Mouse (Mus musculus) myocyte (in vitro differentiated cells): Measurements from ENCODE around the gene Tshz3. TPM values are rescaled to one million over a fixed set of nuclear protein-coding genes. Genes with fewer than 3 reads are reported as not detected.

Source experiments
- H3K27me3 ChIP-seq: one replicate; pipeline ENCODE4 v1.6.1; 2011; ENCODE audit not compliant: control insufficient read depth, insufficient read depth, insufficient read length
- H3K36me3 ChIP-seq: one replicate; pipeline ENCODE4 v1.6.1; 2011; ENCODE audit not compliant: control insufficient read depth, insufficient read depth
- H3K4me2 ChIP-seq: one replicate; pipeline ENCODE4 v1.6.1; 2011; ENCODE audit warnings: low read depth, control low read depth
- H3K4me3 ChIP-seq: one replicate; pipeline ENCODE4 v1.5.1; 2011; ENCODE audit warnings: mild to moderate bottlenecking, control low read depth, moderate library complexity
- H3K79me2 ChIP-seq: one replicate; pipeline ENCODE4 v1.6.1; 2011; ENCODE audit not compliant: control insufficient read depth, insufficient read depth
- H3ac ChIP-seq: one replicate; pipeline ENCODE4 v1.6.1; 2011; ENCODE audit not compliant: control insufficient read depth, insufficient read length
- CEBPB ChIP-seq: IDR thresholded peaks from 2 replicates; pipeline ENCODE4 v1.6.1; 2011; ENCODE audit warnings: mild to moderate bottlenecking, moderate library complexity; ENCODE audit not compliant: poor library complexity, insufficient read depth, severe bottlenecking
- E2F4 ChIP-seq: IDR thresholded peaks from one replicate; pipeline ENCODE4 v1.6.1; 2011; ENCODE audit warnings: mild to moderate bottlenecking, control low read depth, moderate library complexity; ENCODE audit not compliant: insufficient read depth
- MAX ChIP-seq: IDR thresholded peaks from one replicate; pipeline ENCODE4 v1.6.1; 2011; ENCODE audit warnings: low read depth, mild to moderate bottlenecking, control low read depth
- MYOD1 ChIP-seq, 3 experiments: IDR thresholded peaks; one replicate each; pipeline ENCODE4 v1.6.1; 2011; ENCODE audit warnings: control low read depth in 2 of 3, low read depth in 2 of 3, mild to moderate bottlenecking in 2 of 3, moderate library complexity in 1 of 3; ENCODE audit not compliant: insufficient read length in 2 of 3, control insufficient read depth in 1 of 3
- MYOG ChIP-seq, 3 experiments: IDR thresholded peaks; one replicate each; pipeline ENCODE4 v1.6.1; 2011; ENCODE audit warnings: control low read depth in 2 of 3, low read depth in 2 of 3, mild to moderate bottlenecking in 2 of 3; ENCODE audit not compliant: insufficient read length in 2 of 3, control insufficient read depth in 1 of 3, insufficient read depth in 1 of 3
- POLR2A ChIP-seq: IDR thresholded peaks from one replicate; pipeline ENCODE4 v1.6.1; 2011; ENCODE audit warnings: low read depth, mild to moderate bottlenecking, control low read depth, moderate library complexity; ENCODE audit not compliant: insufficient read length
- POLR2AphosphoS2 ChIP-seq: IDR thresholded peaks from one replicate; pipeline ENCODE4 v1.6.1; 2011; ENCODE audit warnings: low read depth, control low read depth; ENCODE audit not compliant: insufficient read length
- REST ChIP-seq: IDR thresholded peaks from one replicate; pipeline ENCODE4 v1.6.1; 2011; ENCODE audit warnings: mild to moderate bottlenecking, control low read depth, moderate library complexity; ENCODE audit not compliant: insufficient read depth, insufficient read length
- SRF ChIP-seq: IDR thresholded peaks from one replicate; pipeline ENCODE4 v1.6.1; 2011; ENCODE audit warnings: low read depth; ENCODE audit not compliant: control insufficient read depth, insufficient read length
- TCF12 ChIP-seq: IDR thresholded peaks from one replicate; pipeline ENCODE4 v1.6.1; 2011; ENCODE audit warnings: mild to moderate bottlenecking, control low read depth; ENCODE audit not compliant: poor library complexity, insufficient read depth, severe bottlenecking
- TCF3 ChIP-seq: IDR thresholded peaks from one replicate; pipeline ENCODE4 v1.6.1; 2011; ENCODE audit warnings: low read depth, control low read depth; ENCODE audit not compliant: insufficient read length
- USF1 ChIP-seq: IDR thresholded peaks from one replicate; pipeline ENCODE4 v1.6.1; 2011; ENCODE audit warnings: low read depth, mild to moderate bottlenecking, control low read depth, moderate library complexity
- polyA plus RNA-seq: library from polyadenylated mRNA; unstranded; fragments of >200 nt; fragmentation: generic; extraction: Trizol; gene quantifications from one replicate; pipeline ENCODE4 v1.2.1, GENCODE M21; 2012; ENCODE audit warnings: missing spikeins

Gene Tshz3
- polyA plus RNA-seq, 1 experiment: 6.5 TPM

DNA sequence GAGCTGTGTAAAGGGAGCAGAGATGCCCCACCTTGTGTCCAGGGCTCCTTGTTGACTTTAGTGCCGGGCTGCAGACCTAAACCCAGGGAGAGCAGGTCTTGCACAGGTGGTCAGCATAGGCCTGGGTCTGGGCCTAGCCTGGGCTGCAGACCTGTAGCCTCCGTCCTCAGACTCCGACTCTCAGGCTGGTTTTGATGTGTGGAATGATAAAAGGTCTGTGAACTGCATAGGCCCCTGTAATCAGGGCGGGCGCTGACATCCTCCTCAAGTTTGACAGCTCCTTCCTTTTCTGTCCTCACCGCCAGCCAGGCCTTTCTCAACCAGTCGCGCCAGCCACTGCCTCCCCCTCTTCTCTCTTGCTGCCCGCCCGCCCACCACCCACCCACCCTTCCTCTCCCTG, 8.7 kb downstream of the Tshz3 start:
- no peak overlapping the region for H3K4me2 ChIP-seq
- H3K4me3 ChIP-seq: no peak overlapping the region
- H3ac ChIP-seq: no peak overlapping the region
- peaks cover 85% of the 10 kb centered on the region for H3K79me2 ChIP-seq
- H3K36me3 ChIP-seq: peaks cover 4% of the 10 kb centered on the region
- TF ChIP-seq REST (no peak), USF1 (no peak), TCF12 (no peak), TCF3 (no peak), MAX (no peak), E2F4 (no peak), MYOG (IDR thresholded peaks at IDR 0.05; ENCODE audit: control insufficient read depth in 1 of 3, insufficient read depth in 1 of 3, insufficient read length in 2 of 3, low read depth in 2 of 3) (no peak), POLR2A (no peak)
- no peaks in the 10 kb centered on the region for H3K27me3 ChIP-seq

DNA sequence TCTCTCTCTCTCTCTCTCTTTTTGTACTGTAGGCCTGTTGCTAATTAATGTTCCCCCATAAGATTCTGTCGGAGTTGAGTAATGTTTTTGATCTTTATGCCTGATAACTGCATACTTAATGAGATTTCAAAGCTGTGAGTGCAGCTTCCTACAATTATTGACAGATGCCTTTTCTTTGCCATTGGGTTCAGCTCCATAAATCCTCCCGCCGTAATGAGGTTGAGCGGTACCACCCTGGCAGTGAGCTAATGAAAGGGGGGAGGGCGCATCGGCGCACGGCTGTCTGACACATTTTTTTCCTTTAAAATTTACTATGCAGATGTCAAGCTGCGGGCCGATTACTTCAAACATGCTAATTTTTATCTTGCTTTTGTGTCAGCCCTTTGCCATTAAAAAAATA, 9.3 kb downstream of the Tshz3 start:
- H3K4me3 ChIP-seq: no peak overlapping the region
- H3K36me3 ChIP-seq: peaks cover 4% of the 10 kb centered on the region
- TF ChIP-seq CEBPB (no peak), SRF (no peak), TCF12 (no peak), E2F4 (no peak), POLR2A (no peak), MAX (no peak), TCF3 (no peak), MYOD1 (IDR thresholded peaks at IDR 0.05; ENCODE audit: control insufficient read depth in 1 of 3, insufficient read length in 2 of 3, low read depth in 2 of 3) (no peak), POLR2AphosphoS2 (no peak), MYOG (IDR thresholded peaks at IDR 0.05; ENCODE audit: control insufficient read depth in 1 of 3, insufficient read depth in 1 of 3, insufficient read length in 2 of 3, low read depth in 2 of 3) (no peak), REST (no peak), USF1 (no peak)
- peaks cover 87% of the 10 kb centered on the region for H3K79me2 ChIP-seq
- H3K27me3 ChIP-seq: no peaks in the 10 kb centered on the region
- H3K4me2 ChIP-seq: no peak overlapping the region
- H3ac ChIP-seq: no peak overlapping the region

DNA sequence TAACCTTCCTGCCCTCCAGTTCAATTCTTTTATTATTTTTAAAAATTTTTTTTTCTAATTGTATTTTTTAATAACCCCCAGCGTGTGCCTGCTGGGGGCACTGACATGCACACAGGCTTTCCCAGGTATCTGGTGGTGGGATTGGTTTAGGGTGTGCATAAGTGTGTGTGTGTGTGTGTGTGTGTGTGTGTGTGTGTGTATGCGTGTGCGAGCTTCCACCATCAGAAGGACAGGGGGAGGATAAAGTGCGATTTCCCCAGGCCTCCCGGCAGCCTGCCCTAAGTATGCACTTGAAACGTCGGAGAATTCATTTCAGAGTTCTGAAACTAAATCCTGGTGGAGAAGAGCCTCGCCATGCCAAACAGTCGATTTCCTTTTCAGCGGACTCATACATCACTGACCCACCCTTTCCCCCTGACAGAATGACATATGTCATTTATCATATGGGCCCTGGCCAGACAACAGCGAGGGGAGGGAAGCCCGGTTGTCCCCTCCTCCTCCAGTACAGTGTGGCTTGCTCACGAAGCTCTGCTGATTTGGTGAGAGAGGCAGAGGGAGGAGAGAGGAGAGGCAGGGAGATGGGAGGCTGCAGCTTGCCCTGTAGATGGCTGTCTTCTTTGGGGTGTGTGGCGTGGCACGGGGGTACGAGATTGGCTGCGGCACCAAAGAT, 9.9 kb downstream of the Tshz3 start:
- TF ChIP-seq MYOD1 (IDR thresholded peaks at IDR 0.05; ENCODE audit: control insufficient read depth in 1 of 3, insufficient read length in 2 of 3, low read depth in 2 of 3) (no peak), POLR2A (no peak), TCF12 (no peak), MAX (no peak), E2F4 (no peak), MYOG (IDR thresholded peaks at IDR 0.05; ENCODE audit: control insufficient read depth in 1 of 3, insufficient read depth in 1 of 3, insufficient read length in 2 of 3, low read depth in 2 of 3) (no peak), CEBPB (no peak), REST (no peak), TCF3 (no peak), USF1 (no peak), POLR2AphosphoS2 (no peak), SRF (no peak)
- no peak overlapping the region for H3K4me3 ChIP-seq
- peaks cover 85% of the 10 kb centered on the region for H3K79me2 ChIP-seq
- no peaks in the 10 kb centered on the region for H3K36me3 ChIP-seq
- no peaks in the 10 kb centered on the region for H3K27me3 ChIP-seq
- peak overlapping the region; percentile 77 for H3K4me2 ChIP-seq
- no peak overlapping the region for H3ac ChIP-seq

DNA sequence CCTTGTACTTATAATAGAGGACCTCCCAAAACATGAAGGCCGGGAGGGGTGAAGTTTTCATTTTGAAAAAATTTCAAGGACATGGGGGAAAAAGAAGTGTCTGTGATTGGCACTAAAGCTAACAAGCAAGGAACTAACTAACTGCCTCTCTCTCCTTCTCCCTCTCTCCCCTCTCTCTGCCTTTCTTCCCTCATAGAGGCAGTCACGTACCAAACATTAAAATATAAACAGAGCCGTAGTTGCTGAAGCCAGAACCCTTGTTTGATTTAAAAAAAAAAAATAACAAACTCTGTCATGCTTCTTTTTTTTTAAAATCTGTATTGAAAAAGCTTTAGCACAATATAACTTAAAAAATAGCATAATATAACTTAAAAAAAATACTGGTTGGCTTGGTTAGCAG, 10.9 kb downstream of the Tshz3 start:
- no peak for TF ChIP-seq POLR2A
- no peak for TF ChIP-seq TCF3
- TF ChIP-seq MYOG (IDR thresholded peaks at IDR 0.05; ENCODE audit: control insufficient read depth in 1 of 3, insufficient read depth in 1 of 3, insufficient read length in 2 of 3, low read depth in 2 of 3): no peak
- no peak for TF ChIP-seq MAX
- no peaks in the 10 kb centered on the region for H3K27me3 ChIP-seq
- H3K79me2 ChIP-seq: peaks cover 85% of the 10 kb centered on the region
- H3K36me3 ChIP-seq: no peaks in the 10 kb centered on the region
- H3K4me3 ChIP-seq: no peak overlapping the region
- H3K4me2 ChIP-seq: peak overlapping the region; percentile 44
- H3ac ChIP-seq: no peak overlapping the region

DNA sequence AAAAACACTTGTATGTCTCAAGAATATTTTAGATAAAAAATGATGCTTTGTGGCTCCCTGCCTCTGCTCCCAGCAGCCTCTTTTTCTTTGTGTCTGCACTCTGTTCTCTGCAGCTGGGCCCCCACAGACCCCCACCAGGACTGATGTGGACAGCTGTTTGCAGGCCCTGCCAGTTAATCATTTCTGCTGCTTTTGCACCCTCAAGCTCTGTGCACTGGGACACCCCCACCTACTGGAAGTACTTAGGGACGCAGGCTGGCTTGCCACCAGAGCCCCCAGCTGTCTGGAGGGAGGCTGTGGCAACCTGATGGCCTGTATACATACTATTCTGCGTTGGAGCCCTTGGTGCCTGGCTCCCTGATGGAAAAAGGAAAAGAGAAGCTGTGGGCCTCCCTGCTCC, 11.3 kb downstream of the Tshz3 start:
- peak in 2 of 3 experiments; percentile 70 to 87 for TF ChIP-seq MYOD1 (IDR thresholded peaks at IDR 0.05; ENCODE audit: control insufficient read depth in 1 of 3, insufficient read length in 2 of 3, low read depth in 2 of 3)
- TF ChIP-seq MAX: no peak
- no peak for TF ChIP-seq POLR2A
- TF ChIP-seq MYOG (IDR thresholded peaks at IDR 0.05; ENCODE audit: control insufficient read depth in 1 of 3, insufficient read depth in 1 of 3, insufficient read length in 2 of 3, low read depth in 2 of 3): peak in 1 of 3 experiments; percentile 45
- TF ChIP-seq TCF12: peak; percentile 24
- no peak for TF ChIP-seq USF1
- H3K36me3 ChIP-seq: no peaks in the 10 kb centered on the region
- H3K4me2 ChIP-seq: peak overlapping the region; percentile 44
- H3K27me3 ChIP-seq: no peaks in the 10 kb centered on the region
- peaks cover 85% of the 10 kb centered on the region for H3K79me2 ChIP-seq
- no peak overlapping the region for H3ac ChIP-seq
- H3K4me3 ChIP-seq: no peak overlapping the region
